ENCODE assay signal across 8 mouse cellular contexts in genomic region chr8:115159711-115160374, GRCm38 (mm10).
DNase-seq lines count a peak whose midpoint lies in the region; ATAC-seq lines count a peak whose summit lies in the region.

No protein-coding gene starts in this region.

- WGBS in forebrain, embryonic 16.5 days, result 4% methylated on average over 22 of the region's 22 CpGs
- WGBS in hindbrain, embryonic 12.5 days, result 11% methylated on average over 22 of the region's 22 CpGs
- WGBS in stomach, embryonic 15.5 days, result 9% methylated on average over 22 of the region's 22 CpGs

- H3K4me2 ChIP-seq in forebrain, embryonic 16.5 days (ENCODE audit: low read length), result peak overlapping the region; percentile 50
- H3K4me2 ChIP-seq in hindbrain, embryonic 12.5 days (replicated peaks), result peak overlapping the region; percentile 57
- peak overlapping the region; percentile 62 for H3K4me2 ChIP-seq in stomach, embryonic 15.5 days

- H3K27me3 ChIP-seq in forebrain, embryonic 16.5 days (replicated peaks; ENCODE audit: control insufficient read depth, insufficient read depth, low read length), result peaks cover 60% of the 10 kb centered on the region
- peaks cover 13% of the 10 kb centered on the region for H3K27me3 ChIP-seq in hindbrain, embryonic 12.5 days
- peaks cover 12% of the 10 kb centered on the region for H3K27me3 ChIP-seq in megakaryocyte, embryonic 14.5 days (replicated peaks)
- no peaks in the 10 kb centered on the region for H3K27me3 ChIP-seq in stomach, embryonic 15.5 days (replicated peaks)

- intact Hi-C loops in left cerebral cortex, postnatal 36 days (cut with DNase I), result loop anchor here (5.0 to 10.0 kb wide), 3 partner anchors 155 to 547 kb away; partner anchors contain the start of gene Maf

- no peaks in the 10 kb centered on the region for H3K36me3 ChIP-seq in forebrain, embryonic 16.5 days (ENCODE audit: control insufficient read depth, insufficient read depth)
- no peaks in the 10 kb centered on the region for H3K36me3 ChIP-seq in hindbrain, embryonic 12.5 days
- no peaks in the 10 kb centered on the region for H3K36me3 ChIP-seq in megakaryocyte, embryonic 14.5 days (replicated peaks; ENCODE audit: low read length)
- no peaks in the 10 kb centered on the region for H3K36me3 ChIP-seq in stomach, embryonic 15.5 days

- no peaks in the 10 kb centered on the region for H3K9me3 ChIP-seq in forebrain, embryonic 16.5 days (ENCODE audit: control insufficient read depth, low read length)
- no peaks in the 10 kb centered on the region for H3K9me3 ChIP-seq in hindbrain, embryonic 12.5 days (replicated peaks)
- peaks cover 19% of the 10 kb centered on the region; the same call in 1 of the 2 replicates for H3K9me3 ChIP-seq in megakaryocyte, embryonic 14.5 days
- H3K9me3 ChIP-seq in stomach, embryonic 15.5 days, result no peaks in the 10 kb centered on the region

- peaks cover 35% of the 10 kb centered on the region for H3K4me1 ChIP-seq in forebrain, embryonic 16.5 days (replicated peaks; ENCODE audit: control insufficient read depth, insufficient read depth, low read length)
- H3K4me1 ChIP-seq in hindbrain, embryonic 12.5 days, result peaks cover 33% of the 10 kb centered on the region
- peaks cover 3% of the 10 kb centered on the region; the same call in 1 of the 2 replicates for H3K4me1 ChIP-seq in megakaryocyte, embryonic 14.5 days
- peaks cover 13% of the 10 kb centered on the region for H3K4me1 ChIP-seq in stomach, embryonic 15.5 days

- H3K9ac ChIP-seq in forebrain, embryonic 16.5 days (replicated peaks; ENCODE audit: low read depth, low read length), result peak overlapping the region; percentile 39; the same call in 1 of the 2 replicates
- no peak overlapping the region for H3K9ac ChIP-seq in hindbrain, embryonic 12.5 days
- H3K9ac ChIP-seq in stomach, embryonic 15.5 days, result no peak overlapping the region

- no peak for DNase-seq in frontal cortex, postnatal 10 days (ENCODE audit: low spot score in 2 of 2)
- DNase-seq in cerebellum, adult 11-12 months, result peak; percentile 75
- DNase-seq in left cerebral cortex, postnatal 36 days (ENCODE audit: low spot score in 2 of 2), result peak; percentile 33 to 45

- H3K27ac ChIP-seq in forebrain, embryonic 16.5 days (ENCODE audit: low read length), result peak overlapping the region; percentile 64
- no peak overlapping the region for H3K27ac ChIP-seq in hindbrain, embryonic 12.5 days
- H3K27ac ChIP-seq in stomach, embryonic 15.5 days, result peak overlapping the region; percentile 46

- peak; percentile 63 for ATAC-seq in frontal cortex, adult (ENCODE audit: low TSS enrichment)
- peak; percentile 54 for ATAC-seq in forebrain, embryonic 16.5 days
- ATAC-seq in hindbrain, embryonic 12.5 days (ENCODE audit: low FRiP score), result no peak
- ATAC-seq in stomach, embryonic 15.5 days (ENCODE audit: insufficient read depth, low FRiP score, low read depth), result peak; percentile 35; the same call in 1 of the 2 replicates

- H3K4me3 ChIP-seq in forebrain, embryonic 16.5 days (replicated peaks; ENCODE audit: low read length), result peak overlapping the region; percentile 32
- peak overlapping the region; percentile 25 for H3K4me3 ChIP-seq in hindbrain, embryonic 12.5 days
- H3K4me3 ChIP-seq in megakaryocyte, embryonic 14.5 days (replicated peaks), result peak overlapping the region; percentile 89
- H3K4me3 ChIP-seq in stomach, embryonic 15.5 days (replicated peaks), result peak overlapping the region; percentile 37

Comparison
In these comparisons a context has a peak if more than half of its experiments do, and no peak if none do; other contexts are left out.
1. DNase-seq: peak in cerebellum, adult 11-12 months (single experiment) and left cerebral cortex, postnatal 36 days (2 of 2); none in frontal cortex, postnatal 10 days (0 of 2).
2. H3K4me3 ChIP-seq: peak in every context shown above with its lines; median percentile 89 in megakaryocyte, embryonic 14.5 days; 37 in stomach, embryonic 15.5 days; 32 in forebrain, embryonic 16.5 days; 25 in hindbrain, embryonic 12.5 days.
3. Peak in every context shown above with its lines, with median percentiles within 50 percentile points of each other: H3K4me2 ChIP-seq.